Mouse (Mus musculus): ENCODE measurements around the gene Ifna6.

- no peak for TF ChIP-seq CTCF (IDR thresholded peaks at IDR 0.05; ENCODE audit: borderline replicate concordance, insufficient read depth, low read length)
- TF ChIP-seq POLR2A (IDR thresholded peaks at IDR 0.05; ENCODE audit: low read depth, low read length) = no peak
Measured at GRCm38 (mm10) chr4:88864599-88864998, 37.4 kb downstream of the Ifna6 start.

Data from embryonic fibroblast, embryonic 13.5 days (primary cell).